Mouse (Mus musculus) layer of hippocampus, postnatal 10 days (tissue): Measurements from ENCODE around the gene Card11. TPM values are rescaled to one million over a fixed set of nuclear protein-coding genes. Genes with fewer than 3 reads are reported as not detected.

Source experiments
- microRNA-seq, 2 experiments: library from miRNA; unstranded; fragments of <30 nt; microRNA quantifications; one replicate each; pipeline ENCODE4 v1.2.0; 2021
- total RNA-seq, 2 experiments: library from RNA; stranded (reverse); gene quantifications; 2 replicates each; pipeline ENCODE4 v1.2.3; 2021

Card11 gene
- total RNA-seq, 2 experiments from 2014 or later = 0.21 to 0.36 TPM

Small RNAs within 50 kb of the gene (microRNA-seq; reads per million reads assigned to microRNA genes)
- gene Gm44385 = 0 reads per million in 2 experiments

Other genes with a start within 250 kb of the Card11 start
- 10 to 100 TPM; 84.6 to 85.9 TPM for gene Gna12, start 170.2 kb downstream of the Card11 start, total RNA-seq
- 10 to 100 TPM; 12.4 to 14.7 TPM for gene Sdk1, start 240.9 kb upstream of the Card11 start, total RNA-seq